Mouse (Mus musculus): ENCODE results near the gene Lamtor5. TPM values are rescaled to one million over a fixed set of nuclear protein-coding genes. Genes with fewer than 3 reads are reported as not detected.

Lamtor5 gene
- polyA plus RNA-seq, 1 experiment: 131 TPM

GRCm38 (mm10) chr3:107332960-107333380 lies 54.3 kb downstream of the Lamtor5 start:
- Histone ChIP-seq H3K4me1 (ENCODE audit: control insufficient read depth, insufficient read depth, low read length) (peaks cover 16% of the 10 kb centered on the region), H3K27ac (ENCODE audit: insufficient read depth, low read depth, low read length) (peak overlapping the region; percentile 91), H3K4me3 (ENCODE audit: insufficient read depth, low read length) (peak overlapping the region; percentile 89)
- TF ChIP-seq POLR2A (IDR thresholded peaks at IDR 0.05; ENCODE audit: borderline replicate concordance, low read depth, low read length) (peak; percentile 72; the same call in 1 of the 2 replicates), CTCF (IDR thresholded peaks at IDR 0.05; ENCODE audit: low read depth, low read length) (no peak)

Other genes with a start within 250 kb of the Lamtor5 start
- 1.1 and 2.5 TPM in 2 replicates for gene Kcna3, start 242.7 kb upstream of the Lamtor5 start, polyA plus RNA-seq (2012; ENCODE audit: insufficient read depth, insufficient read length, missing spikeins)
- not detected in 2 replicates for gene Kcna2, start 177.7 kb upstream of the Lamtor5 start, polyA plus RNA-seq (2012; ENCODE audit: insufficient read depth, insufficient read length, missing spikeins)
- not detected in 2 replicates for gene Kcna10, start 95.8 kb upstream of the Lamtor5 start, polyA plus RNA-seq (2012; ENCODE audit: insufficient read depth, insufficient read length, missing spikeins)
- not detected in 2 replicates for gene Cym, start 57.1 kb upstream of the Lamtor5 start, polyA plus RNA-seq (2012; ENCODE audit: insufficient read depth, insufficient read length, missing spikeins)
- not detected in 2 replicates for gene A630076J17Rik, start 48.2 kb upstream of the Lamtor5 start, polyA plus RNA-seq (2012; ENCODE audit: insufficient read depth, insufficient read length, missing spikeins)
- not detected in 2 replicates for gene Prok1, start 39.2 kb upstream of the Lamtor5 start, polyA plus RNA-seq (2012; ENCODE audit: insufficient read depth, insufficient read length, missing spikeins)
- not detected in 2 replicates for gene Slc16a4, start 12.4 kb downstream of the Lamtor5 start, polyA plus RNA-seq (2012; ENCODE audit: insufficient read depth, insufficient read length, missing spikeins)
- 16.0 and 16.9 TPM in 2 replicates for gene Rbm15, start 54.8 kb downstream of the Lamtor5 start, polyA plus RNA-seq (2012; ENCODE audit: insufficient read depth, insufficient read length, missing spikeins)
- not detected in 2 replicates for gene Kcnc4, start 180.7 kb downstream of the Lamtor5 start, polyA plus RNA-seq (2012; ENCODE audit: insufficient read depth, insufficient read length, missing spikeins)
- not detected in 2 replicates for gene Slc6a17, start 239.2 kb downstream of the Lamtor5 start, polyA plus RNA-seq (2012; ENCODE audit: insufficient read depth, insufficient read length, missing spikeins)

All from bone marrow macrophage, adult 2 months (primary cell).